Mouse (Mus musculus) midbrain, embryonic 14.5 days (tissue): ENCODE measurements around the gene Skap1. TPM values are rescaled to one million over a fixed set of nuclear protein-coding genes. Genes with fewer than 3 reads are reported as not detected.
"Not testable (repeated sequence)": the region's sequence is repeated elsewhere in the genome, so short reads cannot be mapped to it uniquely, and the experiment has no call there.

ENCODE experiments used
- ATAC-seq: fragments of 200-750 bp; cut with Nextera tagmentation; 2 replicates; pipeline ENCODE4 v1.8.0; 2017; ENCODE audit warnings: moderate number of reproducible peaks, moderate library complexity; ENCODE audit not compliant: low FRiP score, low TSS enrichment
- DNase-seq: peaks from one replicate; pipeline ENCODE4 v3.0.0-alpha.2; 2015
- H3K27ac ChIP-seq: fragments of 300-500 bp; sonication (generic); replicated peaks from 2 replicates; pipeline ENCODE4 v1.5.1; 2014; ENCODE audit warnings: mild to moderate bottlenecking, low read depth, low read length, moderate library complexity
- H3K27me3 ChIP-seq: fragments of 300-500 bp; sonication (generic); 2 replicates; pipeline ENCODE4 v1.6.1; 2014; ENCODE audit warnings: low read length, control low read depth, mixed read lengths; ENCODE audit not compliant: control insufficient read depth, insufficient read depth
- H3K36me3 ChIP-seq: fragments of 300-500 bp; sonication (generic); 2 replicates; pipeline ENCODE4 v1.6.1; 2014; ENCODE audit warnings: low read length, control low read depth; ENCODE audit not compliant: control insufficient read depth, insufficient read depth
- H3K4me1 ChIP-seq: fragments of 300-500 bp; sonication (generic); 2 replicates; pipeline ENCODE4 v1.6.1; 2014; ENCODE audit warnings: mild to moderate bottlenecking, antibody characterized with exemption, low read length, control low read depth; ENCODE audit not compliant: control insufficient read depth, insufficient read depth
- H3K4me2 ChIP-seq: fragments of 300-500 bp; sonication (generic); 2 replicates; pipeline ENCODE4 v1.6.1; 2014; ENCODE audit warnings: mild to moderate bottlenecking, low read length, moderate library complexity
- H3K4me3 ChIP-seq: fragments of 300-500 bp; sonication (generic); replicated peaks from 2 replicates; pipeline ENCODE4 v1.5.1; 2014; ENCODE audit warnings: low read depth, low read length
- H3K9ac ChIP-seq: fragments of 300-500 bp; sonication (generic); replicated peaks from 2 replicates; pipeline ENCODE4 v1.6.1; 2014; ENCODE audit warnings: mild to moderate bottlenecking, low read length, moderate library complexity
- H3K9me3 ChIP-seq: fragments of 300-500 bp; sonication (generic); 2 replicates; pipeline ENCODE4 v1.6.1; 2016; ENCODE audit warnings: low read length, control low read depth, mixed read lengths; ENCODE audit not compliant: control insufficient read depth
- WGBS: fragments of 180-500 bp; shearing (Covaris S2); extraction: QIAGEN DNeasy Blood & Tissue Kit; methylation state at CpG from one replicate; pipeline ENCODE4 v1.1.7; 2014; 5-methylcytosine and 5-hydroxymethylcytosine counted together
- polyA plus RNA-seq: library from polyadenylated mRNA; unstranded; fragments of >200 nt; fragmentation: Nextera tagmentation; extraction: Ambion mirVana; gene quantifications from 2 replicates; pipeline ENCODE4 v1.2.1, GENCODE M21; 2014

The Skap1 gene
- polyA plus RNA-seq, 1 experiment from 2014 or later = 2.9 TPM

DNA sequence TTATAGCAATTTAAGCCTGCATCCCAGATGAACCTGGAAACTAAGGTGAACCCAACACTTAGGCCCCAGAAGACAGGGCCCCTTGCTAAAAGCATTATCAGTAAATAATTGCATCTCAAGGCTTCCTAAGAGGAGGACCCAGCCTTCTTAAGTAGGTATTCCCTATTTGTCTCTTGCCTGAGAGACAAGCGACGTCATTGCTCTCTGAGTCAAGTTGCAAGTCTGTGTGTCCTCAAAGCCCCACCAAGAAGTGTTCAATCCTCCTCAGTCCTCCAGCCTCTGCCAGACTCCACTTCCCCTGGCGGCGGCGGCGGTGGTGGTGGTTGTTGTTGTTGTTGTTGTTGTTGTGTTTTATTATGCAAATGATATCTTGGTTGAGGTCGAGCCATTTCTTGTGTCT, 249.6 kb downstream of the Skap1 start:
- no peak overlapping the region for H3K4me3 ChIP-seq
- no peak overlapping the region for H3K27ac ChIP-seq
- H3K36me3 ChIP-seq = no peaks in the 10 kb centered on the region
- DNase-seq = no peak
- peaks cover 7% of the 10 kb centered on the region; the same call in 1 of the 2 replicates for H3K4me1 ChIP-seq
- WGBS = 72% methylated on average over 7 of the region's 7 CpGs
- H3K4me2 ChIP-seq = no peak overlapping the region
- no peak overlapping the region for H3K9ac ChIP-seq
- no peaks in the 10 kb centered on the region for H3K9me3 ChIP-seq
- H3K27me3 ChIP-seq = no peaks in the 10 kb centered on the region
- ATAC-seq = no peak

DNA sequence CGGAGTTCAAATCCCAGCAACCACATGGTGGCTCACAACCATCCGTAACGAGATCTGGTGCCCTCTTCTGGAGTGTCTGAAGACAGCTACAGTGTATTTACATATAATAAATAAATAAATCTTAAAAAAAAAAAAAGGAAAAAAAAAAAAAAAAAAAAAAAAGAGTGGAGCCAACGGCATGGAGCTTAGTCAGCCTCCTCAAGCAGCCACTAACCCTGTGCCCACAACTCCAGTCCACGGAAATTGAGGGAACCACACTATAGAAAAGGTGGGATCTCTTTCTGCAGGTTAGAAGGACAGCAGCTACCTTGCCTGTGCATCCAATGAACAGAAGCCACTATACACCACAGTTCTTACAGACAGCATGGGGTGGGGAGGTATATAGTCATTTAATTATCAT, 250.8 kb downstream of the Skap1 start:
- not testable (repeated sequence) for H3K27me3 ChIP-seq, H3K4me1 ChIP-seq, H3K4me2 ChIP-seq, DNase-seq, H3K9ac ChIP-seq, H3K27ac ChIP-seq, H3K4me3 ChIP-seq, ATAC-seq, H3K36me3 ChIP-seq, H3K9me3 ChIP-seq
- WGBS = 90% methylated on average over 3 of the region's 5 CpGs

DNA sequence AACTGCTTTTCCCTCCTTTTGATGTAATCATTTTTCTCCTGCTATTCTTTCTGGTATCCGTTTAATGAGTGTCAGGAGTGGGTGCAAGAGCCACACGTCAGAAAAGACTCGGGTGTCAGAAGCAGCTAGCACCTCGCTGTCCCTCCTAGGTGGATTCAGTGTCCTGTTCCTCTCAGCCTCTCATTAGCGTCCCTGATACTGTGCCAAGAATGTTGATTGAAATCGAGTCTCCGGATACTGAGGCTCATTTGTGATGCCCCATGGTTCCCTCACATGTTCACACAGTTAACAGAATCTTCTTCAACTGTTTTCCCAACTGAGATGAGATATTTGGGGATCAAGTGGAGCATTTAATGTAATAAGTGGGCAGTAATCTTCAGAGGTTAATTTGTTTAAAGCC, 254.2 kb downstream of the Skap1 start:
- WGBS = 55% methylated on average over 7 of the region's 7 CpGs
- Histone ChIP-seq H3K9me3 (no peaks in the 10 kb centered on the region), H3K36me3 (no peaks in the 10 kb centered on the region), H3K4me2 (no peak overlapping the region), H3K9ac (no peak overlapping the region), H3K27ac (no peak overlapping the region), H3K4me3 (no peak overlapping the region), H3K4me1 (peaks cover 3% of the 10 kb centered on the region; the same call in 1 of the 2 replicates), H3K27me3 (no peaks in the 10 kb centered on the region)
- ATAC-seq = no peak
- DNase-seq = no peak

DNA sequence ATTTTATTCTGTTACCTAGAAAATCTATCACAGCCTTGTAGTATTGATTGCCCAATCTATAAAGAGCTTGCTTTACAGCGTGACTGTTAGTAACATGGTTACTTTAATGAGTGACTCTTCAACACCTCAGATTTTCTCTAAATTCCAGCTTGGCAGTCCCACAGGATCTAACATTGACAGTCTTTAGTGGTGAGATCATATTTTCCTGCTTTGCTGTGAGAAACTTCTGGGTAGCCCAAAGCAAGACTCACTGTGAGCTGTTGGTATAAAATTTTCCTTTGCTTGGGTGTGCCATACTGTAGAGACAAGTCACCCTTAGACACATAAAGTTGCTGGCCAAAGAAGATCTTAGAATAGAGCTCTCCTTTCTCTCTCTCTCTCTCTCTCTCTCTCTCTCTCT, 261.4 kb downstream of the Skap1 start:
- 77% methylated on average over 1 of the region's 1 CpGs for WGBS
- no peak overlapping the region for H3K9ac ChIP-seq

DNA sequence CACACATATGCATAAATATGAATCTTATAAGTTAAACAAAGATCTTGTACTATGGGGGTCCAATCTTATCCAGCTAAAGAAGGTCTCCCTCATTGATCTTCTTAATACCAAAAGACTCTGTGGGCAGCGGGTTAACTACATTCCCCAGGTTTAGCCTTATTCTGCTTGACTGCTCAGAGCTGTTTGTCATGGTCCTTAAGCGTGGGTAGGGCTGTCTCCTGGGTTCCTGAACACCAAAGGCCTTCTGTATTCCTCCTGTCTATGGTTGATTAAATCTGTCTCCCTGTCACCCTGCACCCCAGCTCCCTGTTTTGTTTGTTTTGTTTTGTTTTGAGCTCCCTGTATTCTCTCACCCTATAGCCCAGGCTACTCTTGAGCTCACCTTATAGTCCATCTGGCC, 264.2 kb downstream of the Skap1 start:
- WGBS = 36% methylated on average over 2 of the region's 2 CpGs
- Histone ChIP-seq H3K27me3 (no peaks in the 10 kb centered on the region), H3K4me1 (peaks cover 23% of the 10 kb centered on the region), H3K27ac (no peak overlapping the region), H3K4me3 (no peak overlapping the region), H3K36me3 (no peaks in the 10 kb centered on the region), H3K9ac (no peak overlapping the region), H3K4me2 (no peak overlapping the region), H3K9me3 (no peaks in the 10 kb centered on the region)
- DNase-seq = no peak
- no peak for ATAC-seq

More for the DNA sequence above, 261.4 kb downstream of the Skap1 start:
- Histone ChIP-seq H3K36me3 (no peaks in the 10 kb centered on the region), H3K27me3 (no peaks in the 10 kb centered on the region), H3K27ac (no peak overlapping the region), H3K4me1 (peaks cover 18% of the 10 kb centered on the region), H3K9me3 (no peaks in the 10 kb centered on the region), H3K4me2 (no peak overlapping the region), H3K4me3 (no peak overlapping the region)
- ATAC-seq (no peak), DNase-seq (no peak)

DNA sequence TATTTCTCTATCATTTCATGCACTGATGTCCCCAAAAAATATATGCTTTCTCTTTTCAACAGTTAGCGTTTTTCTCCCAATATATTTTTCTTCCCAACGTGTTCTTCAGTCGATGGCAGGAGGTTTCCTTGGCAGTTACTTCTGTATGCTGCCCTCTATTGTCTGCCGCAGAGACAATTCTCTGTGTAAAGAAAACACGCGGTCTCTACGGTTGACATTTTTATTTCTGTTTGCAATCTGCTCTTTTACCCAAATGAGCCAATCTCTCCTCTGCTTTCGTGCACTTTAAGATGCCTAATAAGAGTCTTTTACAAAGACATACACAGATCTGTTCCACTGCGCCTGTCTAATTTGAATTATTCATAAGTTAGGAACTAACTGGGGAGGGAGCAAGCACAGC, 265.1 kb downstream of the Skap1 start:
- Histone ChIP-seq H3K9me3 (no peaks in the 10 kb centered on the region), H3K36me3 (no peaks in the 10 kb centered on the region), H3K9ac (no peak overlapping the region), H3K27ac (no peak overlapping the region), H3K27me3 (no peaks in the 10 kb centered on the region), H3K4me3 (no peak overlapping the region), H3K4me1 (peaks cover 23% of the 10 kb centered on the region), H3K4me2 (peak overlapping the region; percentile 33)
- no peak for ATAC-seq
- WGBS = 23% methylated on average over 9 of the region's 9 CpGs
- peak; percentile 78 for DNase-seq

DNA sequence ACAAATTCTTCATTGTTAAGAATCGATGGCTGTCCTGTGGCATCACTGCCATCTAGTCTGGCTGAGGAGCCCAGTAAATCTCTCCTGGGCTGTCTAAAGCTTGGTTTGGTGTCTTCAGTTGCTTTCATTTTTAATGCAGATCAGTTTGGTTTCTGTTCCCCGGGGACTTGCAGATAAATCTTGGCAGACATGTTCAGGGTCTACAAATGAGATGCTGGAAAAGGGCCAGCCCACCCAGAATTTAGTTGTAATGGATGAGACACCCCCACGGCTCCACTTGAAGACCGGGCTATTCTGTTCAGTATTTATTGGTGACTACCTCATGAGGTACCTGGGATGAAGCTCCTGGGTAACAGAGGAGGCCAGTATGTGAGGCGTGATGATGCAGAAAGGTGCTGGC, 265.9 kb downstream of the Skap1 start:
- Histone ChIP-seq H3K9me3 (no peaks in the 10 kb centered on the region), H3K36me3 (no peaks in the 10 kb centered on the region), H3K27ac (peak overlapping the region; percentile 22; the same call in 1 of the 2 replicates), H3K9ac (no peak overlapping the region), H3K4me1 (peaks cover 23% of the 10 kb centered on the region), H3K4me3 (no peak overlapping the region), H3K27me3 (no peaks in the 10 kb centered on the region), H3K4me2 (no peak overlapping the region)
- DNase-seq (peak; percentile 68), ATAC-seq (no peak)
- WGBS = 30% methylated on average over 5 of the region's 5 CpGs

DNA sequence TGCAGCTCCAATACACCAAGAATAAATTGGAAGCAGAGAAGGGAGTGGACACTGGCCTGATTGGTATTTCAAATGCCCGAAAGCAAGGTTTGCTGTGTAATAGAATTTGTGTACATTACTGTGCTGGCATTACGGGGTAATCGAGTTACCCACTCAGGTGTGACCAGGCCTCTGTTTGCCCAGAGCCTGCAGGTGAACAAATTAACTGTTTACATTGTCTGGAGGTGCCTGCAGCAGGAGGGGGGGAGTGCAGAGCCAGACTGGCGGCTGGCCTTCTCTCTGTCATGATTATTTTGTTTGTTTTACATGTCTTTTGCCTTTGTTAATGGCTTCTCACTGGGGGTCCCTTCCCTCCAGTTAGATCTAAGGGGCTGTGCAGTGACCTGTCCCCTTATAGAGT, 268.3 kb downstream of the Skap1 start:
- H3K27me3 ChIP-seq = no peaks in the 10 kb centered on the region
- ATAC-seq = no peak
- H3K4me2 ChIP-seq = no peak overlapping the region
- H3K4me1 ChIP-seq = peaks cover 27% of the 10 kb centered on the region
- WGBS = 29% methylated on average over 4 of the region's 4 CpGs
- DNase-seq = no peak
- no peak overlapping the region for H3K27ac ChIP-seq
- H3K9me3 ChIP-seq = no peaks in the 10 kb centered on the region
- no peak overlapping the region for H3K4me3 ChIP-seq
- H3K9ac ChIP-seq = no peak overlapping the region
- no peaks in the 10 kb centered on the region for H3K36me3 ChIP-seq

DNA sequence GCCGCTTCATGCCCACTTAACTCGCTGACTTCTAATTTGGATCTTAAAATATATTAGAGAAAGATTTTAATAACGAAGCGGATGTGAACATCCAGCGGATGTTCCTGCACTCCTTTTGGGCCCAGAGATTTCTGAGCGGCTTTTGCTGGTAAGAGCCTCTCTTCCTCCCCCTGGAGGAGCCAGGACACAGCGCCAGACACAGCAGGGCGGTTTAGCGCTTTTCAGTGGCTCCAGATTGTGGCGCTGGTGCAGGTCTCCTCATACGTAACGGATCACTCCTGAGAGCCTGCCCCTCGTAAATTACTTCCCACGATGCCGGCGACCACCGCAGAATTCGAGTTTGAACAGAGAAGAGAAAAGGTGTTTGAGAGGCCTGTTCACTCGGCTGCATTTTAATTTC, 271.5 kb downstream of the Skap1 start:
- under 1% methylated on average over 19 of the region's 19 CpGs for WGBS
- H3K27me3 ChIP-seq = no peaks in the 10 kb centered on the region
- no peaks in the 10 kb centered on the region for H3K9me3 ChIP-seq
- 0 out of 2 replicates have a peak overlapping the region, but pooled peaks have one; percentile 45 for H3K27ac ChIP-seq
- peak overlapping the region; percentile 53 for H3K4me2 ChIP-seq
- H3K9ac ChIP-seq = peak overlapping the region; percentile 37; the same call in 1 of the 2 replicates
- H3K4me3 ChIP-seq = peak overlapping the region; percentile 19
- ATAC-seq (peak; percentile 53; the same call in 1 of the 2 replicates), DNase-seq (peak; percentile 89)
- H3K36me3 ChIP-seq = no peaks in the 10 kb centered on the region
- peaks cover 15% of the 10 kb centered on the region for H3K4me1 ChIP-seq
